Mouse (Mus musculus): ENCODE measurements around the gene Zmym6. TPM values are rescaled to one million over a fixed set of nuclear protein-coding genes. Genes with fewer than 3 reads are reported as not detected.
"Not testable (repeated sequence)": the region's sequence is repeated elsewhere in the genome, so short reads cannot be mapped to it uniquely, and the experiment has no call there.

The Zmym6 gene
- total and polyA plus RNA-seq, 3 experiments = 4.9 to 11.9 (median 9.0) TPM

- no peak for TF ChIP-seq EP300 (IDR thresholded peaks at IDR 0.05; ENCODE audit: insufficient read depth, low read depth, low read length)
- no peak for TF ChIP-seq POLR2A (IDR thresholded peaks at IDR 0.05; ENCODE audit: insufficient read depth, low read depth, low read length)
- no peak for TF ChIP-seq CTCF (IDR thresholded peaks at IDR 0.05)
- no peaks in the 10 kb centered on the region for H3K36me3 ChIP-seq (ENCODE audit: control insufficient read depth, insufficient read depth, low read length)
- intact Hi-C loops (cut with DNase I) = loop anchor here (5.0 kb wide), 2 partner anchors 108 to 167 kb away; partner anchors contain the start of genes Smim12 and Zmym4
- H3K4me1 ChIP-seq (ENCODE audit: control insufficient read depth, insufficient read depth, low read length) = peaks cover 4% of the 10 kb centered on the region
- H3K27me3 ChIP-seq (ENCODE audit: control insufficient read depth, insufficient read depth, low read length) = no peaks in the 10 kb centered on the region
- 76% methylated on average over 1 of the region's 1 CpGs for whole genome bisulfite sequencing
- H3K79me2 ChIP-seq (replicated peaks; ENCODE audit: control insufficient read depth, insufficient read depth, low read length) = no peaks in the 10 kb centered on the region
- DNase-seq = no peak
- H3K27ac ChIP-seq = no peak overlapping the region
- no peak overlapping the region for H3K4me3 ChIP-seq
- H3K9ac ChIP-seq (ENCODE audit: low read depth, low read length) = no peak overlapping the region
These were observed 2.3 kb upstream of the Zmym6 start for GRCm38 (mm10) chr4:127074915-127075314.

- Histone ChIP-seq H3K27ac (no peak overlapping the region), H3K27me3 (ENCODE audit: control insufficient read depth, insufficient read depth, low read length) (no peaks in the 10 kb centered on the region), H3K36me3 (ENCODE audit: control insufficient read depth, insufficient read depth, low read length) (no peaks in the 10 kb centered on the region), H3K79me2 (replicated peaks; ENCODE audit: control insufficient read depth, insufficient read depth, low read length) (no peaks in the 10 kb centered on the region), H3K4me1 (ENCODE audit: control insufficient read depth, insufficient read depth, low read length) (peaks cover 4% of the 10 kb centered on the region), H3K4me3 (no peak overlapping the region), H3K9ac (ENCODE audit: low read depth, low read length) (no peak overlapping the region)
- no peak for DNase-seq
- TF ChIP-seq POLR2A (IDR thresholded peaks at IDR 0.05; ENCODE audit: insufficient read depth, low read depth, low read length) = no peak
- no peak for TF ChIP-seq CTCF (IDR thresholded peaks at IDR 0.05)
- intact Hi-C loops (cut with DNase I) = no loop called here
- WGBS = 44% methylated on average over 1 of the region's 1 CpGs
These were observed 3.6 kb downstream of the Zmym6 start for GRCm38 (mm10) chr4:127080806-127081205.

- 83% methylated on average over 2 of the region's 2 CpGs for WGBS
- H3K4me3 ChIP-seq = no peak overlapping the region
- no peak overlapping the region for H3K9ac ChIP-seq (ENCODE audit: low read depth, low read length)
- no peaks in the 10 kb centered on the region for H3K79me2 ChIP-seq (replicated peaks; ENCODE audit: control insufficient read depth, insufficient read depth, low read length)
- no peaks in the 10 kb centered on the region for H3K27me3 ChIP-seq (ENCODE audit: control insufficient read depth, insufficient read depth, low read length)
- intact Hi-C loops (cut with DNase I) = no loop called here
- no peak for DNase-seq
- H3K4me1 ChIP-seq (ENCODE audit: control insufficient read depth, insufficient read depth, low read length) = peaks cover 1% of the 10 kb centered on the region; the same call in 1 of the 2 replicates
- H3K36me3 ChIP-seq (ENCODE audit: control insufficient read depth, insufficient read depth, low read length) = no peaks in the 10 kb centered on the region
- TF ChIP-seq CTCF (IDR thresholded peaks at IDR 0.05) (no peak), EP300 (IDR thresholded peaks at IDR 0.05; ENCODE audit: insufficient read depth, low read depth, low read length) (no peak), POLR2A (IDR thresholded peaks at IDR 0.05; ENCODE audit: insufficient read depth, low read depth, low read length) (no peak)
- no peak overlapping the region for H3K27ac ChIP-seq
These were observed 5.9 kb downstream of the Zmym6 start for GRCm38 (mm10) chr4:127083131-127083530.

- Histone ChIP-seq H3K36me3 (ENCODE audit: control insufficient read depth, insufficient read depth, low read length) (no peaks in the 10 kb centered on the region), H3K4me1 (ENCODE audit: control insufficient read depth, insufficient read depth, low read length) (no peaks in the 10 kb centered on the region), H3K4me3 (no peak overlapping the region), H3K27ac (no peak overlapping the region), H3K79me2 (replicated peaks; ENCODE audit: control insufficient read depth, insufficient read depth, low read length) (no peaks in the 10 kb centered on the region), H3K9ac (ENCODE audit: low read depth, low read length) (no peak overlapping the region), H3K27me3 (ENCODE audit: control insufficient read depth, insufficient read depth, low read length) (no peaks in the 10 kb centered on the region)
- DNase-seq = no peak
- intact Hi-C loops (cut with DNase I) = no loop called here
- TF ChIP-seq CTCF (IDR thresholded peaks at IDR 0.05) = no peak
- TF ChIP-seq POLR2A (IDR thresholded peaks at IDR 0.05; ENCODE audit: insufficient read depth, low read depth, low read length) = no peak
- no peak for TF ChIP-seq EP300 (IDR thresholded peaks at IDR 0.05; ENCODE audit: insufficient read depth, low read depth, low read length)
- WGBS = 67% methylated on average over 1 of the region's 1 CpGs
These were observed 8.6 kb downstream of the Zmym6 start for GRCm38 (mm10) chr4:127085761-127086160.

GRCm38 (mm10) chr4:127091188-127091587 is 14.0 kb downstream of the Zmym6 start:
- H3K27ac ChIP-seq = no peak overlapping the region
- no peak overlapping the region for H3K9ac ChIP-seq (ENCODE audit: low read depth, low read length)
- no peak for DNase-seq
- no peak overlapping the region for H3K4me3 ChIP-seq
- no peaks in the 10 kb centered on the region for H3K4me1 ChIP-seq (ENCODE audit: control insufficient read depth, insufficient read depth, low read length)
- intact Hi-C loops (cut with DNase I) = no loop called here
- WGBS = 96% methylated on average over 1 of the region's 1 CpGs
- no peaks in the 10 kb centered on the region for H3K36me3 ChIP-seq (ENCODE audit: control insufficient read depth, insufficient read depth, low read length)
- no peaks in the 10 kb centered on the region for H3K27me3 ChIP-seq (ENCODE audit: control insufficient read depth, insufficient read depth, low read length)
- TF ChIP-seq CTCF (IDR thresholded peaks at IDR 0.05) (no peak), POLR2A (IDR thresholded peaks at IDR 0.05; ENCODE audit: insufficient read depth, low read depth, low read length) (no peak), EP300 (IDR thresholded peaks at IDR 0.05; ENCODE audit: insufficient read depth, low read depth, low read length) (no peak)
- no peaks in the 10 kb centered on the region for H3K79me2 ChIP-seq (replicated peaks; ENCODE audit: control insufficient read depth, insufficient read depth, low read length)

- no peak overlapping the region for H3K9ac ChIP-seq (ENCODE audit: low read depth, low read length)
- TF ChIP-seq CTCF (IDR thresholded peaks at IDR 0.05) (no peak), EP300 (IDR thresholded peaks at IDR 0.05; ENCODE audit: insufficient read depth, low read depth, low read length) (no peak), POLR2A (IDR thresholded peaks at IDR 0.05; ENCODE audit: insufficient read depth, low read depth, low read length) (no peak)
- no peak overlapping the region for H3K27ac ChIP-seq
- no peaks in the 10 kb centered on the region for H3K27me3 ChIP-seq (ENCODE audit: control insufficient read depth, insufficient read depth, low read length)
- H3K4me3 ChIP-seq = no peak overlapping the region
- WGBS = 84% methylated on average over 4 of the region's 4 CpGs
- intact Hi-C loops (cut with DNase I) = no loop called here
- no peaks in the 10 kb centered on the region for H3K36me3 ChIP-seq (ENCODE audit: control insufficient read depth, insufficient read depth, low read length)
- H3K79me2 ChIP-seq (replicated peaks; ENCODE audit: control insufficient read depth, insufficient read depth, low read length) = no peaks in the 10 kb centered on the region
- H3K4me1 ChIP-seq (ENCODE audit: control insufficient read depth, insufficient read depth, low read length) = no peaks in the 10 kb centered on the region
- DNase-seq = no peak
These were observed 17.9 kb downstream of the Zmym6 start for GRCm38 (mm10) chr4:127095090-127095489.

- H3K27me3 ChIP-seq (ENCODE audit: control insufficient read depth, insufficient read depth, low read length); DNase-seq: not testable (repeated sequence)
- WGBS = 94% methylated on average over 1 of the region's 2 CpGs
These were observed 22.4 kb downstream of the Zmym6 start for GRCm38 (mm10) chr4:127099552-127099951.

More at GRCm38 (mm10) chr4:127099552-127099951, 22.4 kb downstream of the Zmym6 start:
- H3K4me1 ChIP-seq (ENCODE audit: control insufficient read depth, insufficient read depth, low read length); H3K4me3 ChIP-seq; H3K27ac ChIP-seq; H3K36me3 ChIP-seq (ENCODE audit: control insufficient read depth, insufficient read depth, low read length); intact Hi-C loops (cut with DNase I); H3K9ac ChIP-seq (ENCODE audit: low read depth, low read length); H3K79me2 ChIP-seq (replicated peaks; ENCODE audit: control insufficient read depth, insufficient read depth, low read length): not testable (repeated sequence)
